In the genomic region with DNA sequence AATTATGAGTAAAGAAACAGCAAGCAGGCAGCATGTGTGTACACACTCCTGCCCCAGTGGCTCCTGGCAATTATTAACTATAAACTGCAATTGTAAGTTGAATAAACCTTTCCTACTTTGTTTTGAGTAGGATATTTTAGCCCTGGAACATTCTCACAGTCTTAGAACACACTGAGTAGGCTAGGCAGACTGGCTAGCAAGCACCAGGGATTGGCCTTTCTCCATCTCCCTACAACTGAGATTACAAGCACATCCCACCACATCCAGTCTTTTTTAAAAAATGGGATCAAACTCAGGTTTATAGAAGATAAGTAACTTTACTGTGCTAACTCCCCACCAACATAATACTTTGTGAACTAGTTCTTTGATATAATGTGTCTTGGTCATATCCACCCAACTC, we compare ENCODE assay signal across 14 mouse cellular contexts.
"Had no signal": no experiment of that assay in that cellular context is flagged by ENCODE, and none has a peak within 500 bp of the region (broad histone marks: within the 10 kb centered on the region; RNA-seq: fewer than 3 reads in every experiment).

No protein-coding gene starts in this region.

- DNase-seq: kidney, adult 18-20 months; kidney, postnatal 14 days; kidney, postnatal 4 days; left cerebral cortex, postnatal 4 days; liver, embryonic 13.5 days; lung, adult 2 months; lung, postnatal 14 days; lung, postnatal 4 days; midbrain, embryonic 14.5 days; right cerebral cortex, postnatal 25 days; spleen, adult 18-20 months; thymus, adult 18-20 months; thymus, postnatal 14 days; thymus, postnatal 4 days had no signal
